Mouse (Mus musculus) erythroblast, adult 5-6 weeks (primary cell): ENCODE results near the gene Mcmbp. TPM values are rescaled to one million over a fixed set of nuclear protein-coding genes. Genes with fewer than 3 reads are reported as not detected.
"Not testable (repeated sequence)": the region's sequence is repeated elsewhere in the genome, so short reads cannot be mapped to it uniquely, and the experiment has no call there.

ENCODE experiments used
- ATAC-seq: replicated peaks from 2 replicates; pipeline ENCODE4 v1.8.0; 2016; ENCODE audit warnings: moderate number of reproducible peaks, mild to moderate bottlenecking, moderate TSS enrichment, inconsistent platforms; ENCODE audit not compliant: poor library complexity, low FRiP score, severe bottlenecking
- total RNA-seq, 2 experiments: library from RNA; stranded (forward) in 1 of 2; stranded (reverse) in 1 of 2; fragments of 150-400 nt in 1 of 2; fragments of 200-764, 138-1000 nt in 1 of 2; gene quantifications; 2 replicates each; pipeline versions ENCODE4 v1.2.3 to v1.2.4; 2015 to 2017; ENCODE audit warnings: low replicate concordance in 2 of 2

The Mcmbp gene
- total RNA-seq, 2 experiments from 2014 or later, result 16.8 to 44.6 TPM

DNA sequence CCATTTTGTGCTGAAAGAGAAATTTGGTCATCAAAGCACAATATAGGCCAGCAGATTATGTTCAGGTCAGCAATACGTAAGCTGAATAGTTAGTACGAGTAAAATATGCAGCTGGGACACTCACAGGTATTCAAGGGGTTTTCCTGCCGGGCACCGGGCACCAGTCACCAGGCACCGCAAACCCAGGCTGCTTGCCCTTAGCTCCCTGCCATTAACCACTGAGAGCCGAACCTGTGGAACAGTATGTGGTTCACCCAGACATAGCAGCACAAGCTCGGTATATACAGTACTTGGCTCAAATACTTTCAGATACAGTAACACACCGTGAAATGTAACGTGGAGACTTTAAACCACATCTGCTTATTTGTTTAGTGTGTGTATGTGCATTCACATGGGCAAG lies 15.1 kb downstream of the Mcmbp start:
- ATAC-seq, result no peak

DNA sequence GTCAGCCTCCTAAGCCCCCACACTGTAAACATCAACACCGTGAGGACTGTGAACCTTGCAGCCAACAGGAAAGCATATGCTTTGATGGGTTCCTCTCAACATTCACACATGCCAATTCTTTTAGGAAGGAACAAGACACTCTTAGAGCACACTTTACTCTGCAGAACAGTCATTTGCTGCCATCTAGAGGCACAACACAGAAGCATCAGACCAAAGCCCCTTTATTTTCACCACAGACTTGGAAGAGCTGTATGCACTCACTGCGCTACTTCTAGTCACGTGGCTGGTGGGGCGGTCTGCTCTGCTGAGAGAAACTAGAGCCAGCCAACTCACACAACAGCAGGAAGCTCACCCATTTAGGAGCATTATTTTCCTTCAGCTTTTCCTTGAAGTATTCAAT lies 15.5 kb downstream of the Mcmbp start:
- peak; percentile 75 for ATAC-seq

DNA sequence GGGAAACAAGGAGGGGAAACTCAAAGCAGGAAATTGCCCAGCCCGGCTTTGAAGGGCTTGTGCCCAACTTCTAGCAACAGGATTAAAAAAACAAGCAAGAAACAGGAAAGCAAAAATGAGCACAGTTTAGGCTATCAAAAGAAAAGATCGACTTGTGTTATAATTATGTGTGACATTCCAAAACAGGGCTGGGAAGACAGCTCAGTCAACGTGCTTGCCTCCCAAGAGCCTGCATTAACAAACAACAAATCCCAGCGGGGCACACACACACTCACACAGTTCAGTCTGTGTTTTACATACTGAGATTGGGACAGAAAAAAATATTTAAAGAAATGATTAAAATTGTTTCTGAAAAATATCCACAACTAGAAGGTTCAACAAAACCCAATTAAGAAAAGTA lies 22.3 kb downstream of the Mcmbp start:
- ATAC-seq, result no peak

DNA sequence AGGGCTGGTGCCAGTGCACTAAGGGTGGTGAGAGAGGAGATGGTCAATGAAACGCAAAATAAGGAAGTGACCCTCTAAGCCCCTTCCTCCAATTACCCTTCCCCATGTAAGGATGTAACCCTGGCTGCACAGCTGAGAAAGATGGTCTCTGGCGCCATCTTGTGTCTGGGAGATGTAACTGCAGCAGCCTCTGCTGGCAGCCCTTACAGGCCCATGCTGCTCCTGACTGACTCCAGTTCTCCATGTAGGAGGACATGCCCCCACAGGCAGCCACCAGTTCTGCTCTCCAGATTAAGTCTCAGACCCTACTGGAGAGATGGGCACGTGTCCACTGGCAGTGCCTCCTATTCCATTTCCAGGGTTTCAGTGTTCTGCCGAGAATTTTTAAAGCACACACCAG lies 34.6 kb downstream of the Mcmbp start:
- ATAC-seq, result peak; percentile 89

DNA sequence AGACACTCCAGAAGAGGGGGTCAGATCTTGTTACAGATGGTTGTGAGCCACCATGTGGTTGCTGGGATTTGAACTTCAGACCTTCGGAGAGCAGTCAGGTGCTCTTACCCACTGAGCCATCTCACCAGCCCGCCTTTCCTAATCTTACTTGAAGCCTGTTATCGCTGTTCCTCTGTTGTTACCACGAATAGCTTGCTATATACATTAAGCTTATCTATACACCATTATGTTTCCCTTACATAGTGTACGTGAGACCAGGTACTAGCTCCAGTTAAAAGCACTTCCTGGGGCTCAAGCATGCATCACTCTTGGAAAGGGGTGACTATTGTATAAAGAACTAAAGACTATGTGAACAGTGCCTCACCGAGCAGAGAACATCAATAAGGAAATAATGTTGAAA lies 40.3 kb downstream of the Mcmbp start:
- ATAC-seq, result not testable (repeated sequence)

DNA sequence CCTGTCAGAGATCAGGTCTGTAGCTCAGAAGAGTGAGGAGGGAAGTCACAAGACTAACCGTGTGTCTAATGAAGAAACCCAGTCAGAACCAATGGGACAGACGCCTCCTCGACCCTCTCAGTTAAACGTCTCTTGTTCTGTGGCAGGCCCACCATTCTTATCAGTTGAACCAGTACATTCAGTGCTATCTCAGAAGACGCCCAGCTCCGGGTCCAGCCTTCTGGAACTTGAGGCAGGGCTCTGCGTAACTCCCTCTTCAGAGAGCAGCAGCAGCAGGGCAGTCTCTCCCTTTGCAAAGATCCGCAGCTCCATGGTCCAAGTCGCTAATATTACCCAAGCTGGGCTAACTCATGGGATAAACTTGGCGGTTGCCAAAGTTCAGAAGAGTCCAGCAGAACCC lies 45.4 kb downstream of the Mcmbp start:
- ATAC-seq, result no peak

DNA sequence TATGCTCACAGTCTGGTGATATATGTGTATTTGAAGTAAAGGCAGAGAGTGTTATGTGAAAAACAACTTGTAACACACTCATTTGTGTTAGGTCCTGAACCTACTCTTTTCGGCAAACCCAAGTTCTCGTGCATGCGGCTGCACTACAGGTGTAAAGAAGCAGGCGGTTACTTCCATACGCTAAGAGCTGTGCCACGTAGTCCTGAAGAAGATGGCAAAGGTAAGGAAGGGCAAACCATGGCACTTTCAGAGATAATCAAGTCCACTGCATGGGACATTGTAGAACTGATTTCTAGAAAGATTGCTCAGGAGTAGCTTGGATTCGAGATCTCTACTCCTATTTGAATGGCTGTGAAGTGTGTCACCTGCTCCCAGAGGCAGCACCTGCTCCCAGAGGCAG lies 48.1 kb downstream of the Mcmbp start:
- ATAC-seq, result no peak

DNA sequence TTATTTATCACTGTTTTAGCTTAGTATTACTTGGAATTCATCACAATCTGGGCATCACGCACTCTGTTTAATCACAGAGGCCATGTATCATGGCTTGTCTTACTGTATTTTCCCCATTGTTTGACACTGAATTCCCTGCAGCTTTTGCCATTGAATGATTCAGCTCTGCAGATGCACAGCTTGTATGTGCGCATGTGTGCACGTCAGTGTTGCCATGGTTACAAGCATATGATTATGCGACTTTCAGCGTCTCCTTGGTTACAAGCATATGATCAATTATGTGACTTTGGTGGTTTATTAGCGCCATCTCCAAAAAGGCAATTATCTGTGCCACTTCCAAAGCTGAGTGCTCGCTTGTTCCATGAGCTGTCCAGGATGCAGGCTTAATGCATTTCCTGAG lies 49.5 kb downstream of the Mcmbp start:
- no peak for ATAC-seq

DNA sequence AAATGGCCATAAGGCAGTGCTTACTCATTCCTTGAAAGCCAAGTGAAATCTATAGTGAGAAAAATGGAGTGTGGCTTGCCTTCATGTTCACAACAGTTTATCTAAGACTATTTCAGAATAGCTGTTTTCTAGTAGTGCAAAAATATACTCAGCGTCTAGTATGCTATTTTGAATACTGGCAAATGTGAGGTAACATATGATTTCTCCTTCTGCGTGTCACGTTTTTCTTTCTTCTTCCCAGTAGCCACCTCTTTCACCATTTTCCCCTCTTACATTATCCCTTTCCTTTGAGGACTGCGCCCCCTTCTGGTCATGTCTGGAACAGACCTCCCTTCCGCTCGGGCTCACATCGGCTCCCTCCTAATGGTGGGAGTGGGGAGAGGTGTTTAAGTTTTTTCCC lies 50.2 kb downstream of the Mcmbp start:
- peak; percentile 69 for ATAC-seq

DNA sequence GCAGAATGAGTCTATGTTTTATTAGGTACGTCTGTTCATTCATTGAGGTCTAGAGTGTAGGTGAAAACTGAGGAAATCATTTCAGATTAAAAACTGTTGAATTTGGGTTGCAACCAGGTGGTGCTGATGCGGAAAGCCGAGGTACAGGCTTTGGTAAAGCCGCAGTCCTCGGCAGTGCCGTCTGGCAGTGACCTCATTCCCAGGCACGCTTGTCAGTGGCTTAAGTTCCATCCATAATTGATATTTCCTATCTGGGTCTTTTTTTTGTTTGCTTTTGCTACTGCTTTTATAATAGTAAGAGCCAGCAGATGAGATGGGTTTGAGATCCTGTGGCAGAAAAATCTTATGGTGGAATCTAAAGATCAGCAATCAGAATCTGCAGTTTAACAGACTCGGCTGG lies 50.9 kb downstream of the Mcmbp start:
- ATAC-seq, result no peak

DNA sequence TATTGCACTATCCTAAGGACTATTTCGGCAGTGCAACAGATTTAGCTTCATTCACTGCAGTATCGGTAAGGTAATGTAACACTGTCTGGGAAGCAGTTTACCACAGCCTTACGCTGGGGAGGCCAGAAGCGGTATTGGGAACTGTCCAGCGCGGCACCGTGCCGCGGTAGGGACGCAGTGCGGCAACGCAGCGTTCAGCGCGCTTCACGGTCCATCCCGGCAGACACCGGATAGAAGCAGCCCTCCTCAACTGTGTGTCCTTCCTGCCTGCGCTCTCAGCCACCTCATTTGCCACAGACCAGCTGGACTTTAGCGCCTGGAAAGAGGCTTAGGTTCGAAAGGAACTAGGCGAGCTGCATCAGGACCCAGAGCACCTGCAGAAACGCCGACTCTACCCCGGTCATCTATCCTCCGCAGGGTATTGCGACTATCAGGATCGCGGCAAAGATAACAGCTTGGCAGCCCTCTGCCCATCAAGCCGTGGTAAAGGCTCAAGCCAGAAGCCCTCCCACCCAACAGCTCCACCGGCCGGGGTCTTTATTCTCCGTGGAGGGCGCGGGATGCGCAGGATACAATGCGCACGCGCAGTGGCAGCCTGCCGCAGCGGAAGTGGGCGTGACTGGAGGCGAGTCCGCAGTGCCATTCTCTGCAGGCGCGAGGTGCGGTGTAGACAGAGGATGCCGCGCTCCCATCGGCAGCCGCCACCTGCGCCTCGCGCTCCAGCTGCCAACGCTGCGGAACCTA lies 52.3 kb downstream of the Mcmbp start:
- peak; percentile 61 for ATAC-seq

DNA sequence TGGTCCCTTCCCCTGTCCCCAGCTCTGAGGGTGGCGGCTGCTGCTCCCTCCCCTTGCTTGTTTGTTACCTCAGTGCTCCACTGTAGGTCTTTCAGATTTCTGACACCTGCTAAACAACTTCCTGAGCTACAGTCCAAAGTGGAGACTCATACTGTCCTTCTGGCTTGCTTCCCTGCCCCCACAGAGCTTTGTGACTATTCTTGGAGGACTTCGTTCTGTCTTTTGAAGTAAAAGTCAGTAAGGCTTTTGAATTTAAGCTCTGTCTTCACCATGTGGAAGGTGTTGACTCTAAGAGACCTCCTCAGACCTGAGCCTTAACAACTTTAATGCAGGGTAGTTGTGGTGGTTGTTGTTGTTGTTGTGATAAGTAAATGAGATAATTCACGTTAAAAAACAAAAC lies 61.7 kb downstream of the Mcmbp start:
- no peak for ATAC-seq

DNA sequence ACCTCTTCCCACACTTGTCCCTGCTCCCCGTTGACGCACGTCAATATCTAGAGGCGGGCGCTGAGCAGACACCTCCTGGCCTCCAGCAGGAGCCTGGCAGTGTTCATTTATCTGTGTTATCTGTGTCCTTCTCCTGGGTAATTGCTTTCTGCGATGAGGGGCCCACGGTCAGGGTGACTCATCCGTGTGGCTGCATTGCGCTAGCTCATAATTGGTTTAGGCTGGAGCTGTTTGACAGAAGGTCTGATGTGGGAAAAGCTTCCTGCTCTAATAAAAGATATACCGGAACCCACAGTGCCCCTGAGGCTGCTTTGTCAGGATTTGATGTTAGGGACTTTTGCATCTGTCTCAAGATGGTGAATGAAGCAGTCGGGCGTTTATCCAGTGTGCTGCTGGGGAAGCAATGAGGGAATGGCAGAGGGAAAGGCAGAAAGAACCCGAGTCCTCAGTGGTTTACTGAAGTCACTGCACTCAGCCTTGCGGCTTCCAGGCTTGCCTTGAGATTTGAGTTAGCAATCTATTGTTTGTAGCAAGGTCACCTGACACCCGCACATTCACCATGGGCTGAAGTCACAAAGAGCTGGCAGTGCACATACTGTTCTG lies 67.8 kb downstream of the Mcmbp start:
- ATAC-seq, result no peak

DNA sequence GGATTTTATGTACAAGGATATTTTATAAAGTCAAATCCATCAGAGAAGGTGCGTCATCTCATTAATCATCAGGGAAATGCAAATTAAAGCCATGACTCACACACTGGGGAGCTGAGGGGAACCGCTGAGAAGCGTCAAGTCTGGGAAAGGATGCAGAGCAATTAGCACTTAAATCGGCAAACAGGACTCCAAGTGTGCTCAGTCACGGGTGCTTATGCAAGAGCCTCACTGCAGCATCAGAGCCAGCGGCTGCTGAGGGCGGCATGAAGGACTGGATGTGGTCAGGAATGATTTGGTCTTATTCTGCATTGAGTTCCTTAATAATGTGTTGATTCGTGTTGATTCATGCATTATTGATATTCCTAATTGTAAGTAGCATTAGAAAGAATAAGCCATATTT lies 68.3 kb downstream of the Mcmbp start:
- ATAC-seq, result no peak

DNA sequence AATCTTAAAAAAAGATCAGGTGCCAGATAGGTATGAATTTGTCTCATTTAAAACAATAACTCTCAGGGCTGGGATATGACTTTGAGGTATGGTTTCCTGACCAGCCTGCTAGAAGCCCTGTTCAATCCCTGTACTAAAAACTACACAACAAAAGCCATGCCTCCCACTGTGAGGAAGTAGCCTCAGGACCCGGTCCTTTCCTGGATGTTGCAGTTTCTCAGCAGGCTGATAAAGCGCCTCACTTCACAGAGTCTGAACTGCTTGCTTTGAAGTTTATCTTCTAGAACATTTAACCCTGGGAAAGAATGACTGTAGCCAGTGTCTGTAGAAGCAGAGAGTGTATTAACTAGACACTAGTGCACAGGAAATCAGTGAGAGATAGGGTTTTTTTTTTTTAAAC lies 71.5 kb downstream of the Mcmbp start:
- no peak for ATAC-seq

DNA sequence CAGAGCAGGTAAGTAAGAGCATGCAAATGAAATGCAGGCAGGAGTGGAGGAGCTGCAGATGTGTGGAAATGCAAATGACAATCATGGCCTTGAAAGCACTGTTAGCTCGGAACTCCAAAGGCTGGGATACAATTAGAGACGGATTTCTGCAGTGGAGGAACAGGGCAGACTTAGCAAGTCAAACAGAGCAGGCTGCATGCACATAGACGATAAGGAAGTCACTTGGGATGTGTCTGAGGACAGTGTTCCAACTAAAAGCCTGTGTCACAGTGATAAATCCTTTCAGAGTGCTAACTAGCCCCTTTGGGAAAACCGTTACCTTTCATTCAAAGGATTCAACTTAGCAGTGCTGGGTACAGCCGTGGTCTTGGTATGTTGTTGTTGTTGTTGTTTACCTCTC lies 72.5 kb downstream of the Mcmbp start:
- no peak for ATAC-seq

DNA sequence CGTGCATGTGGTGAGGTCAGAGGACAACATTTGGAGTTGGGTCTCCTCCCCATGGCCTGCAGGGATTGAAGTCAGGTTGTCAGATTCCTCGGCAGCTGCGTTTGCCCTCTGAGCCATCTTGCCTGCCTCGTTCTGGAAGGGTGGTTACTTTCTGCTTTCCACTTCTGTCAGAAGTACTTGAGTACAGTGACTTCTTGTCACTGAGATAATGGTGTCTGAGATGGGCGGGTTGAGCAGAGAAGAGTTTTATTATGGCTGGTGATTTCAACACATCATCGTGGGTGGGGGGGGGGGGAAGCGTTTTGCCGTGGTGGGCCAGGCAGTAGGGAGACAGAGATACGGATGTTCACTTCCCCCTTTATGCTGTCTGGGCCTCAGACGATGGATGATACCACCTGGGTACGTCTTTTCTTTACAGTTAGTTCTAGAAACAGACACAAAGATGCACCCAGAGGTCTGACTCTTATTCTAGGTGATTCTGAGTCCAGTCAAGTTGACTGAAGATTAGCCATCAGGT lies 75.4 kb downstream of the Mcmbp start:
- no peak for ATAC-seq

DNA sequence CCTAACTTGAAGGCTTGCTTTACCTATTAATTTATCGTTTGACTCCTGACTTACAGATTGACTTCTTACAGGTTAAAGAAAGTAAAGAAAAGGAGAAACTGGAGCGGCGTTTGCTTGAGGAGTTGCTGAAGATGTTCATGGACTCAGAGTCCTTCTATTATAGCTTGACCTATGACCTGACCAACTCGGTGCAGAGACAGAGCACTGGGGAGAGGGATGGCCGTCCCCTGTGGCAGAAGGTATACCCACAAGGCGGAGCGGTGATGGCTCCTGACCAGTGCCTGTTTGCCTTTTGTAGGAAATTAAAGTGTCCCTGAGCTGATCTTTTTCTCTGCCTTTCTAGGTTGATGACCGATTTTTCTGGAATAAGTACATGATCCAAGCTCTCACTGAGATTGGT lies 76.4 kb downstream of the Mcmbp start:
- no peak for ATAC-seq

DNA sequence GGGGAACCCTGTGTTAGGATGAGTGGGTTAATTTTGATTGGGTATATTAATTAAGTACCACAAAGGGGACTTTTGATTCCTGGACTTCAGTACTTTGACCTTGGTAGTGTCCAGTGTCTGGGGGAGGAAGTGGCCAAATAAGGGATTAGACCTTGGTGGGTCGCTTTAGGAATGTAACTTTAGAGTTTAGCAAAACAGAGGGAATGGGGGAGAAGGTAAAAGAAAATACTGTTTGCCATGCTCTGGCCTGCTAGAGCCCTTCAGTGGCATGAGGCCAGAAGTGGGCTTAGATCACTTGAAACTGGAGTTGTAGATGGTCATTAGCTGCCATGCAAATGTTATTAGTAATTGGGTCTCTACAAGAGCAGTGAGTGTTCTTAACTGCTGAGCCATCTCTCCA lies 83.3 kb downstream of the Mcmbp start:
- no peak for ATAC-seq
